Mouse (Mus musculus) heart, adult 2 months (tissue): ENCODE measurements around the gene Ring1.

Experiments
- CTCF ChIP-seq: fragments of 200-600 bp; IDR thresholded peaks from 2 replicates; pipeline ENCODE4 v1.8.1; 2022; ENCODE audit warnings: antibody characterized with exemption, mild to moderate bottlenecking, moderate library complexity
- POLR2A ChIP-seq: fragments of 200-500 bp; IDR thresholded peaks from 2 replicates; pipeline ENCODE4 v1.6.1; 2011; ENCODE audit warnings: mild to moderate bottlenecking, low read depth, low read length, control low read depth; ENCODE audit not compliant: insufficient read depth

DNA sequence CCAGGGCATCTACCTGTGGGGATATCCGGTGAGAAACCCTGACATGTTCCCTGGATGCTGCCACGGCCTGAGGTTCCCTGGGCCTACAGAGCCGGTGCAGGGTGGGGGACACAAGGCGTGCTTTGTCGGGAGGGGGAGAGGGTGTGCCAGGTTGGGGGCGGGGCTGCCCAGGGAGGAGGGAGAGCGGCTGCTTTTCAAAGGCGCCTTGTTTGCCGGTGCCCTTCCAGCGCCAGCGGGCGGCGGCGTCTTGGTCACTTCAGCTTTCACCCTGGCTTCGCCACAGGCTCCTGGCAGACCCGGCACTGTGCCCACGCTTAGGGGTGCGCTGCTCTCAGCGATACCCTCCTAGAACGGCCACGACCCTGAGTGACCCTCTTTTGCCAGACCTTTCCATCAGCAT is 14.0 kb upstream of the Ring1 start:
- TF ChIP-seq POLR2A = no peak
- TF ChIP-seq CTCF = no peak
